Mouse (Mus musculus): ENCODE data around the gene Rdh19.
"Not testable (repeated sequence)": the region's sequence is repeated elsewhere in the genome, so short reads cannot be mapped to it uniquely, and the experiment has no call there.

GRCm38 (mm10) chr10:127834186-127834585 is 15.5 kb upstream of the Rdh19 start:
- TF ChIP-seq CTCF (IDR thresholded peaks at IDR 0.05 in 2 of 3, conservative IDR thresholded peaks at IDR 0.05 in 1 of 3; ENCODE audit: control insufficient read depth in 1 of 3, insufficient read depth in 1 of 3, low read depth in 2 of 3, low read length in 3 of 3, poor library complexity in 1 of 3, severe bottlenecking in 1 of 3); JUND (IDR thresholded peaks at IDR 0.05; ENCODE audit: low read depth, low read length); TBP (IDR thresholded peaks at IDR 0.05; ENCODE audit: low read depth, low read length); MAX (IDR thresholded peaks at IDR 0.05; ENCODE audit: low read length); POLR2A (IDR thresholded peaks at IDR 0.05; ENCODE audit: control insufficient read depth in 1 of 2, insufficient read depth in 1 of 2, low read depth in 1 of 2, low read length in 2 of 2, poor library complexity in 1 of 2); RAD21 (IDR thresholded peaks at IDR 0.05; ENCODE audit: low read depth, low read length); RCOR1 (IDR thresholded peaks at IDR 0.05; ENCODE audit: low read depth, low read length); TAL1 (IDR thresholded peaks at IDR 0.05; ENCODE audit: low read length); GABPA (IDR thresholded peaks at IDR 0.05; ENCODE audit: low read depth, low read length); ZC3H11A (IDR thresholded peaks at IDR 0.05; ENCODE audit: low read depth, low read length): not testable (repeated sequence)

Data from MEL (cell line).